Mouse (Mus musculus) liver, postnatal 0 days (tissue): ENCODE measurements around the gene Tnnt2. TPM values are rescaled to one million over a fixed set of nuclear protein-coding genes. Genes with fewer than 3 reads are reported as not detected.

Experiments
- ATAC-seq: fragments of 200-750 bp; cut with Nextera tagmentation; 2 replicates; pipeline ENCODE4 v1.8.0; 2017; ENCODE audit warnings: mild to moderate bottlenecking, moderate library complexity
- DNase-seq: peaks from one replicate; pipeline ENCODE4 v3.0.0-alpha.2; 2016
- H3K27ac ChIP-seq: fragments of 300-500 bp; sonication (generic); 2 replicates; pipeline ENCODE4 v1.5.1; 2014; ENCODE audit warnings: antibody characterized with exemption, moderate library complexity, mild to moderate bottlenecking, low read depth
- H3K27me3 ChIP-seq: fragments of 300-500 bp; sonication (generic); 2 replicates; pipeline ENCODE4 v1.6.1; 2014; ENCODE audit warnings: low read length, control low read depth, mixed read lengths; ENCODE audit not compliant: insufficient read depth
- H3K36me3 ChIP-seq: fragments of 300-500 bp; sonication (generic); replicated peaks from 2 replicates; pipeline ENCODE4 v1.6.1; 2014; ENCODE audit warnings: mild to moderate bottlenecking, control low read depth, low read length, moderate library complexity, mixed read lengths; ENCODE audit not compliant: insufficient read depth
- H3K4me1 ChIP-seq: fragments of 300-500 bp; sonication (generic); 2 replicates; pipeline ENCODE4 v1.6.1; 2014; ENCODE audit warnings: antibody characterized with exemption, mild to moderate bottlenecking, control low read depth; ENCODE audit not compliant: insufficient read depth
- H3K4me2 ChIP-seq: fragments of 300-500 bp; sonication (generic); 2 replicates; pipeline ENCODE4 v1.6.1; 2014; ENCODE audit warnings: low read depth, mild to moderate bottlenecking, low read length, moderate library complexity, mixed read lengths
- H3K4me3 ChIP-seq: fragments of 300-500 bp; sonication (generic); 2 replicates; pipeline ENCODE4 v1.5.1; 2014; ENCODE audit warnings: low read depth, low read length
- H3K9ac ChIP-seq: fragments of 300-500 bp; sonication (generic); replicated peaks from 2 replicates; pipeline ENCODE4 v1.6.1; 2014; ENCODE audit warnings: mild to moderate bottlenecking, moderate library complexity
- H3K9me3 ChIP-seq: fragments of 300-500 bp; sonication (generic); 2 replicates; pipeline ENCODE4 v1.6.1; 2016; ENCODE audit warnings: mild to moderate bottlenecking, control low read depth, low read length, mixed read lengths
- CTCF ChIP-seq: sonication (generic); IDR thresholded peaks from 2 replicates; pipeline ENCODE4 v1.5.1; 2016; ENCODE audit warnings: antibody characterized with exemption, low read depth
- EP300 ChIP-seq: IDR thresholded peaks from 2 replicates; pipeline ENCODE4 v1.6.1; 2016; ENCODE audit warnings: antibody characterized with exemption, low read depth, mild to moderate bottlenecking
- WGBS: fragments of 180-500 bp; shearing (Covaris S2); extraction: QIAGEN DNeasy Blood & Tissue Kit; methylation state at CpG from one replicate; pipeline ENCODE4 v1.1.7; 2014; ENCODE audit not compliant: insufficient replicate concordance; 5-methylcytosine and 5-hydroxymethylcytosine counted together
- polyA plus RNA-seq: library from polyadenylated mRNA; unstranded; fragments of >200 nt; fragmentation: Nextera tagmentation; extraction: Ambion mirVana; gene quantifications from 2 replicates; pipeline ENCODE4 v1.2.1, GENCODE M21; 2015

Tnnt2 gene
- polyA plus RNA-seq, 1 experiment from 2014 or later: 3.2 TPM

- no peaks in the 10 kb centered on the region for H3K9me3 ChIP-seq
- peaks cover 45% of the 10 kb centered on the region for H3K27me3 ChIP-seq
- H3K4me3 ChIP-seq: no peak overlapping the region
- DNase-seq (no peak), ATAC-seq (no peak)
- TF ChIP-seq EP300 (no peak), CTCF (no peak)
- H3K4me1 ChIP-seq: no peaks in the 10 kb centered on the region
- no peak overlapping the region for H3K27ac ChIP-seq
- no peak overlapping the region for H3K4me2 ChIP-seq
- no peak overlapping the region for H3K9ac ChIP-seq
- no peaks in the 10 kb centered on the region for H3K36me3 ChIP-seq
- WGBS: 73% methylated on average over 7 of the region's 7 CpGs
These were observed 14.4 kb upstream of the Tnnt2 start for GRCm38 (mm10) chr1:135821780-135822179.

- H3K9me3 ChIP-seq: no peaks in the 10 kb centered on the region
- H3K4me1 ChIP-seq: no peaks in the 10 kb centered on the region
- no peaks in the 10 kb centered on the region for H3K36me3 ChIP-seq
- DNase-seq (peak; percentile 60), ATAC-seq (0 out of 2 replicates have a peak, but pooled peaks have one; percentile 19)
- no peak overlapping the region for H3K4me3 ChIP-seq
- H3K27ac ChIP-seq: no peak overlapping the region
- 14% methylated on average over 1 of the region's 1 CpGs for WGBS
- 0 out of 2 replicates have a peak, but pooled peaks cover 2% of the 10 kb centered on the region for H3K27me3 ChIP-seq
- H3K9ac ChIP-seq: no peak overlapping the region
- H3K4me2 ChIP-seq: no peak overlapping the region
- no peak for TF ChIP-seq EP300
- TF ChIP-seq CTCF: peak; percentile 84
These were observed 7.2 kb upstream of the Tnnt2 start for GRCm38 (mm10) chr1:135828918-135829317.

- H3K36me3 ChIP-seq: no peaks in the 10 kb centered on the region
- H3K4me2 ChIP-seq: no peak overlapping the region
- TF ChIP-seq EP300: no peak
- TF ChIP-seq CTCF: peak; percentile 14; the same call in 1 of the 2 replicates
- no peaks in the 10 kb centered on the region for H3K4me1 ChIP-seq
- H3K27ac ChIP-seq: no peak overlapping the region
- no peaks in the 10 kb centered on the region for H3K9me3 ChIP-seq
- WGBS: 58% methylated on average over 6 of the region's 6 CpGs
- no peak overlapping the region for H3K9ac ChIP-seq
- ATAC-seq: no peak
- H3K4me3 ChIP-seq: no peak overlapping the region
- no peak for DNase-seq
- 0 out of 2 replicates have a peak, but pooled peaks cover 2% of the 10 kb centered on the region for H3K27me3 ChIP-seq
These were observed 1.8 kb upstream of the Tnnt2 start for GRCm38 (mm10) chr1:135834206-135834859.

DNA sequence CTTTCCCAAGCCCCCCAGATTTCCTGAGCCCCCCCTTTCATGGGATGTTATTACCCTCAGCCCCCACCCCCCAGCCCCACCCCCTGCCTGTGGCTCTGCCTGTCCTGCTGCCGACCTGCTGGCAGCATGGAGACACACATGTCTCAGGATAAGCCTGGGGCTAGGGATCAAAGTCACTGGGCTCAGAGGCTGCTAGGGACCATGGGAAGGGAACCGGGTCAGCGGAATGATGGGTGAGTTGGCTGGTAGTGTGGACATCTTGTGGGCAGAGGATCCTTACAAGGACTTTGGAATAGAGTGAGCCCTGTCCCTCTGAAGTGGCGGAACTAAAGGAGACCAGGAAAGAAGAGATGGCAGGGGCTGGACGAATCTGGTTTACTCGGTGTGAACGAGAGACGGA, 1.2 kb upstream of the Tnnt2 start:
- Histone ChIP-seq H3K27me3 (0 out of 2 replicates have a peak, but pooled peaks cover 2% of the 10 kb centered on the region), H3K4me1 (no peaks in the 10 kb centered on the region), H3K27ac (no peak overlapping the region), H3K36me3 (no peaks in the 10 kb centered on the region), H3K4me2 (no peak overlapping the region), H3K9me3 (no peaks in the 10 kb centered on the region), H3K9ac (no peak overlapping the region), H3K4me3 (no peak overlapping the region)
- TF ChIP-seq CTCF (no peak), EP300 (no peak)
- DNase-seq (no peak), ATAC-seq (no peak)
- WGBS: 71% methylated on average over 8 of the region's 8 CpGs

DNA sequence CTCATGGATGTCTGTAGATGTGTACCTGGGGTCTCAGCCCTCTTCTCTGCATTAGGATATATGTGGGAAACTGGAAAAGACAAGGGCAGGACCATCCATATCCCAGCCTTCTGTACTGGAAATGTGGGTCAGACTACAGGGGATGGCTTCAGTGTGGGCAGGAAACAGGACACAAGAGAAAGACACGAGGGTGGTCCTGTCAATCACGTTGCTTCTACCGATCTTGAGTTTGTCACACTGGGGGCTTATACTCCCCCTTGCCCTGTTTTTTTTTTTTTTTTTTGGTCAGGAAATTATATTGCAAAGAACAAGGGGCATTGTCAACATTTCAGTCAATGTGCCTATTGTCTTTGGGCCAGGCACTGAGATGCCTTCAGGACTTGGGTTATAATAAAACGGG, 2.5 kb downstream of the Tnnt2 start:
- Histone ChIP-seq H3K4me1 (no peaks in the 10 kb centered on the region), H3K27me3 (no peaks in the 10 kb centered on the region), H3K9ac (no peak overlapping the region), H3K36me3 (no peaks in the 10 kb centered on the region), H3K9me3 (no peaks in the 10 kb centered on the region), H3K4me3 (no peak overlapping the region), H3K4me2 (no peak overlapping the region), H3K27ac (no peak overlapping the region)
- TF ChIP-seq EP300: no peak
- TF ChIP-seq CTCF: no peak
- ATAC-seq (no peak), DNase-seq (no peak)
- WGBS: 57% methylated on average over 4 of the region's 4 CpGs

- no peaks in the 10 kb centered on the region for H3K27me3 ChIP-seq
- no peaks in the 10 kb centered on the region for H3K9me3 ChIP-seq
- DNase-seq (no peak), ATAC-seq (no peak)
- no peak overlapping the region for H3K4me3 ChIP-seq
- no peaks in the 10 kb centered on the region for H3K36me3 ChIP-seq
- 78% methylated on average over 6 of the region's 6 CpGs for WGBS
- no peak overlapping the region for H3K27ac ChIP-seq
- no peak overlapping the region for H3K9ac ChIP-seq
- no peaks in the 10 kb centered on the region for H3K4me1 ChIP-seq
- H3K4me2 ChIP-seq: no peak overlapping the region
- no peak for TF ChIP-seq CTCF
- no peak for TF ChIP-seq EP300
These were observed 2.9 kb downstream of the Tnnt2 start for GRCm38 (mm10) chr1:135839065-135839464.
